Mouse (Mus musculus): ENCODE measurements around the gene Gm4707.
"Not testable (repeated sequence)": the region's sequence is repeated elsewhere in the genome, so short reads cannot be mapped to it uniquely, and the experiment has no call there.

The Gm4707 gene

DNA sequence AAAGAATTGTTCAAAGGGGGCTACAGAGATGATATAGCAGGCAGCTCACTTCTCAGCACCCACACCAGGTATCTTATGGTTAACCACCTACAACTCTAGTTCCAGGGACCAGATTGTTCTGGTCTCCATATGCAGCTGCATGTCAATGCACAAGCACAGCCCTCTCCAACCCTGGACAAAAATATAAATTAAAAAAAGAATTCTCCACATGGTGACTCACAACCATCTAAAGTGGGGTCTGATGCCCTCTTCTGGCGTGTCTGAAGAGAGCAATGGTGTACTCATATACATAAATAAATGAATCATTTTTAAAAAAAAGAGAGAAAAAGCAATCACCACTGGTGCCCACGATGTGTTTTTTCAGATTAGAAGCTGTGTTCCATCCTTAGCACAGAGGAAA, 15.0 kb downstream of the Gm4707 start:
- DNase-seq (ENCODE audit: low read depth, low spot score): no peak

GRCm38 (mm10) chr17:71444126-71444525, 15.6 kb downstream of the Gm4707 start:
- no peak for DNase-seq (ENCODE audit: low read depth, low spot score)

- no peak for DNase-seq (ENCODE audit: low read depth, low spot score)
These were observed 16.4 kb downstream of the Gm4707 start for GRCm38 (mm10) chr17:71443273-71443672.

DNA sequence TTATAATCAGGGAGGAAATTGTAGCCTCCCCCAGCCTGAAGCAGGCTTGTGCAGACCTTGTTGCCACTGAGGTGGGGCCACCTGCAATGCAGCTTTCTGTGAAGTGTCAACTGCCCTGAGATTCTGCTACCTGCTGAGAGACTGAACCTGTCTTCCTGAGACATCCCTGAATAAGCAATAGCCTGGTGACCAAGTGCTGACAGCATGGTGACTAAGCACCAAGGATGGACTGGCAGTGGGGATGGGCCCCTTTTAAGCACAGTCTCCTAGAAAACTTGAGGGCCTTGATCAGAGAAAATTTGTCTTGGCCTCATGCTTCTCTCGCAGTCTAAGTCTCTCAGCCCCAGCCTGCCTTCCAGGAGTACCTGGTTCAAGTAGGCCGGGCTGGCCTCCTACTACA, 37.2 kb downstream of the Gm4707 start:
- DNase-seq (ENCODE audit: low read depth, low spot score): not testable (repeated sequence)

DNA sequence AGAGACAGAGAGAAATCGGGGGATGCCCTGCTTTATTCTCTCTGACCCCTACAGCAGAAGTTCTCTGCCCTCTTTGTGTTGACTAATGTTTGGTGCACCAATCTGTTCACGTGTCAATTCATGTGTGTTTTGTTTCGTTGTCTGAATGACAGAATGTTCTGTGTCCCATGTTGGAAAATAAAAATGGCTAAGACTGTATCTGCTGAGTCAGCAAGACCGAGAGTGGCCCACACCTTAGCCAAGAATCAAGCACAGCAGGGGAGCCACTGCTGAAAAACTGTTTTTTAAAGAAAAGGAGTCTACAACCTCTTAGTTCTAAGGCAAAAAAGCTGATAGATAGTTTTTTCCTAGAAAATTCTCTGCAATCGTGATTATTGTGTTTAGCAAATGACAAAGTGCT, 40.3 kb downstream of the Gm4707 start:
- not testable (repeated sequence) for DNase-seq (ENCODE audit: low read depth, low spot score)

DNA sequence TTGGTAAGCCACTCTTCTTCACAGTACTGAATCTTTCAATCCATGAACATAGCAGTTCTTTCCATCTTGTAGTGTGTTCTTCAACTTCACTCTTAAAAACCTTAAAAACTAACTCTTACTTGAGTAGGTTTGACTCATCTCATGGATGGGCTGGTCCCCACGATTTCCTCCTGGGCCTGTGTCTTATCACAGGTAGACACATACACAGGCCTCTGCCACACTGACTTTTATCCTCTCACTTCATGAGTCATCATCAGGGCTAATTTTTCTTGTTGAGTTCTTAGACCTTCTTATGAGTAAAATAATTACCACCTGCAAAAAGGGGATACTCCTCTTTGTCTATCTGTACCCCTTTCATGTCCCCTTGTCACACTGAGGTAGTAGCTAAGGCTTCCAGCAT, 42.7 kb downstream of the Gm4707 start:
- no peak for DNase-seq (ENCODE audit: low read depth, low spot score)
